Mouse (Mus musculus) heart, postnatal 10 days (tissue): Measurements from ENCODE around the gene Rab3a. TPM values are rescaled to one million over a fixed set of nuclear protein-coding genes. Genes with fewer than 3 reads are reported as not detected.

Source experiments
- DNase-seq, 2 experiments: peaks; one replicate each; pipeline ENCODE4 v3.0.0; 2021
- intact Hi-C: fragments of 180-260 bp; cut with DNase I; formaldehyde crosslinking; loops from one replicate; pipeline ENCODE4 v1.15.1; 2025
- total RNA-seq, 2 experiments: library from RNA; stranded (reverse); gene quantifications; 2 replicates each; pipeline ENCODE4 v1.2.3; 2021

Rab3a gene
- total RNA-seq, 2 experiments from 2014 or later: 37.3 to 38.9 TPM

DNA sequence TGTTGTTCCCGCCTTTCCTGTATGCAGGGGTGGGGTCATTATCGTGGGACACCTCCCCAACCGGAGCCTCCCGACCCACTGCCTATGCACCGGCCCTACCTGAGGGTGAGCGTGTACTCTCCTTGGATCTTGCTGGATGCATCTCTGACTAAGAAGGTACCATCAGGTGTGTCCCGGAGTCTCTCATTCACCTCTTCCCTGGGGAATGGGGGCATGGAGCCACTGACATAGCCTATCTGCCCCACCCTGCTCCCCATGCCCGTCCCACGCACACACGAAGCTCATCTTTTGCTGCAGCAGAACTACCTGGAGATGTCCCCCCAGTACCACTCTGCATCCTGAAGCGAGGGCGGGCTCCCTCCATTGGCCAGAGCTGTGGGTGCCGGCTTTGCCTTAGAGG, 16.3 kb downstream of the Rab3a start:
- intact Hi-C loops: no loop called here
- DNase-seq: no peak

GRCm38 (mm10) chr8:70771217-70771616, 16.7 kb downstream of the Rab3a start:
- no peak for DNase-seq
- intact Hi-C loops: no loop called here

GRCm38 (mm10) chr8:70772075-70772474, 17.6 kb downstream of the Rab3a start:
- intact Hi-C loops: no loop called here
- no peak for DNase-seq

DNA sequence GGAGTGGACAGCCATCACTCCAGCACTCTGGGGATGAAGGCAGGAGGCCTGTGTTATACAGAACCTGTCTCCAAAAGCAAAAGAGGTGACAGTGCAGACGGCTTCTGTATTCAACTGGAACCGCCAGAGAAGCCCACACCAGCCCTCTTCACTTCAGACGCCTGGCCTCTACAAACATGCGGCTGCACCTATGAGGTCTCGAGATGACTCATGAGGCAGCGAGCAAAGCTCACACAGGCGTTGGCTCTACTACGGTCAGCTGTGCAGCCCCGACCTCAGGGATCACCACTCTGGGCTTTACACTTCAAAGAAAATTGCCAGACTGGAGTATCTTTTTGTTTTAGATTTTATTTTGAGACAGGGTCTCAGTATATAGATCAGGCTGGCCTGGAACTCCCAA, 18.4 kb downstream of the Rab3a start:
- intact Hi-C loops: no loop called here

GRCm38 (mm10) chr8:70773410-70773809, 18.9 kb downstream of the Rab3a start:
- no peak for DNase-seq
- intact Hi-C loops: no loop called here

More for the DNA sequence above, 18.4 kb downstream of the Rab3a start:
- DNase-seq: no peak

- DNase-seq: peak; percentile 90 to 93
- intact Hi-C loops: no loop called here
Observed at GRCm38 (mm10) chr8:70773833-70774232, 19.4 kb downstream of the Rab3a start.

- intact Hi-C loops: no loop called here
- DNase-seq: no peak
Observed at GRCm38 (mm10) chr8:70774740-70775139, 20.3 kb downstream of the Rab3a start.

- intact Hi-C loops: no loop called here
- peak in 1 of 2 experiments; percentile 54 for DNase-seq
Observed at GRCm38 (mm10) chr8:70775227-70775626, 20.7 kb downstream of the Rab3a start.

DNA sequence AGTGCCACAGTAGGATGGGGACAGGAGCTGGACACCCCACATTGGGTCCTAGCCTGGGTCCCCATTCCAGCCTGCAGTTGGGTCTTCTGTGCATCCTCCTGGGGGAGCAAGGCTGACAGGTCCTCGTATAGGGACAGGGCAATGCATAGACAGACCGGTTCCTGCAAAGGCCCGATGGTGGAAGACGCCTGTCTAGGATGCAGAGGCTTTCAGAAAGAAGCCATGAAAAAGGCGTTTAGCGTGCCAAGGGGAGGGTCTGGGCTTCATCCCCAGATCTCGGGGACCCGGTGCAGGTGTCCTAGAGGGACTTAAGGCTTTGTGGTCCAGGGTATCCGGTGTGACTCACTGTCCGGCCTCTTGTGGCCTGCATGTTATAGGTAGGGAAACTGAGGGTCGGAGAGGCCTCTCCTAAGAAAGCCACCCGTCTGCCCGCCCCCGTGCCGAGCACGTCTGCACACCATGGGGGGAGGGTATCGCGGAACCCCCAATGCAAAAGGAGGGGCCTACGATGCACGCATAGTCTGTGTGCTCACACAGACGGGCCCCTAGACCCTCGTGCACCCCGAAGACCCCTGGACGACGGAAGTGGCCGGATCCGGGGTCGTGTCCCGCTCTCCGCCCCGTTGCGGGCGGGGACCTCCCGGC, 21.5 kb downstream of the Rab3a start:
- intact Hi-C loops: no loop called here
- no peak for DNase-seq

DNA sequence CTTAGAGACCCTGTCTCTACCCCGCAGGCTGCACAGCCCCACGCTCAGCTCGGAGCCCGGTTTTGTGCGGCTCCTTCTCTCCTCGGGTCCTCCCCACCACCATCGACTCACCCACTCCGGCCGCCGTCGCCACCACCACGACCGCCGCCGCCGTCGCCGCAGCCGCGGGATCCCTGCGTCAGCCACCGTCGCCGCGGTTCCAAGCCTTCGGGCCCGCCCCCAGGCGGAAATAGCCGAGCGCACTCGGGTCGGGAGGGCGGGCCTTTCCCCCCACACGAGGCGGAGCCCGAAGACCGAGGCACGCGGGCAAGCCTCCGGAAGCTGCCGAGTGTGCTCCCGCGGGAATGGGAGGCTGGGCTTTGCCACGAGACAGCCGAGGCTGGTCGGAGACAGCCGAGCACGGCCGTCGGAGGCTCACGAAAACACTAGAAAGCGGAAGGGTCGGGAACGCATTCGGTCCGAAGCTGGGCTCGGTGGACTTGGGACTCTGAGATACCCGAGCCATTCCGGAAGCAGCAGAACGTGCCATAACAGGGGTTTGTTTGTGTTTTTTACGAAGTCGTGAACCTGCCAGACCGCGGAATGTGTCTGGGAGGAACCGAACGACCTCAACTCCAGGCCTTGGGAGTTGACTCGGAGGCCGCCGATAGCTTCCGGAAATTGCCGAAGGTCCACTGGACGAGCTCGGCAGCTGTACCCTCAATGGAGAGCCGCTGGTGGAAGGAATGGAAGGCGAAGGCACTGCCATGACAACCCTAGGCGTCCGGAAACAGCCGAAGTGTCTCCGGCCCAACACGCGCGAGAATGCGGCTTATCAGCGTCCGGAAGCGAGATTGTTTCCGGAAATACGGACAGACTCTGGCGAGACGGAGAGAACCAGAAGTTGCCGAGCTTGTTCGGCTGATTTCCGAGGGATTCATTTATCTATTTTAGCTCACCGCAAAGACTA, 22.3 kb downstream of the Rab3a start, which contains the start of gene Pik3r2:
Gene Pik3r2 (minus strand): TSS at position 218 of the 949 bp plus-strand sequence.
- peak; percentile 98 to 99 for DNase-seq
- intact Hi-C loops: no loop called here

DNA sequence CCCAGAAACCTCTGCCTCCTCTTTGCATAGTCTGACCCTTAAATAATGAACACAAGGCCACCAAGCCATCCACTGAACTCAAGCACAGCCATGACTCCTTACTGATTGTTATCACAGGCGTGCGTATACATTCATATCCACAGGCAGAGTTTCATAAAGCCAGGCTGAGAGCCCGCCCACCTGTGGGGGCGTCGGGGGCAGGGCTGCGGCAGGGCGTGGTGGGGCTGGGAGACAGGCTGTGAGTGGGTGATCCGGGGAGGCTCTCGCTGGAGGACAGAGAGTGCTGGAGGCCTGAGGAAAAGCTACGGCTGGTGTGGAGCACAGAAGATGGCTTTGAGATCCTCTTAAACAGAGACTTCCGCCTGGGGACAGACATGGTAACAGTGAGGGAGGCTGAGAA, 25.6 kb downstream of the Rab3a start:
- intact Hi-C loops: no loop called here
- DNase-seq: no peak

DNA sequence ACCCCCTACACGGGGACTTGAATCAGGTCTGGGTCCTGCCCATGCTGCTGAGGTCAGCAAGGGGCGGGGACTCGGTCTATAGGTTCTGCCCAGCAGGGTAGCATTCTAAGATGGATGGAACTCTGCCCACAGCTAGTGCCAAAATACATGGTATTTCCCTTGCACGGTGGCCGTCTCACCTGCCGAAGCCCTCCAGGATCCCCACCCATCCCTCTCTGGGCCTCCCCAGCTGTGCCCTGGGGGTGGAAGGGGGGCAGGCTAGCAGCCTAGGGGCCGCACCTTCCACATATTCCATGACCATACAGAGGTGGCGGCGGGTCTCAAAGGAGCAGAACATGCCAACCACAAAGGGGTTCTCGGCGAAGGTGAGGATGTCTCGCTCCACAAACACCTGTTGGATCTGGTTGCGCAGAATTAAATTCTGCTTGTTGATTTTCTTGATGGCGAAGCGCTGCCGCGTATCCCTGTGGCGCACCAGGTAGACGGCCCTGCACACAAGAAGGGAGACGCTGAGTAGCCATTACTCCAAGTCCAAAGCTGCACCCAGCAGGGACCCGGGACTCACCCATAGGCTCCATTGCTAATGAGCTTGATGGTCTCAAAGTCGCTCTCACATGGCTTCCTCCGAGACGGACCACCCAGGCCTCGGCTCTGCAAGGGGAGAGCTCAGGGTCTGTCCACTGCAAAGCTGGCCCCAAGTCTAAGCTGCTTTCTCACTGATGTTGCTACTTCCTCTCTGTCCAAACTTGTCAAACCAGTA, 32.0 kb downstream of the Rab3a start:
- no peak for DNase-seq
- intact Hi-C loops: no loop called here

GRCm38 (mm10) chr8:70787051-70787445, 32.6 kb downstream of the Rab3a start:
- DNase-seq: no peak
- intact Hi-C loops: no loop called here

DNA sequence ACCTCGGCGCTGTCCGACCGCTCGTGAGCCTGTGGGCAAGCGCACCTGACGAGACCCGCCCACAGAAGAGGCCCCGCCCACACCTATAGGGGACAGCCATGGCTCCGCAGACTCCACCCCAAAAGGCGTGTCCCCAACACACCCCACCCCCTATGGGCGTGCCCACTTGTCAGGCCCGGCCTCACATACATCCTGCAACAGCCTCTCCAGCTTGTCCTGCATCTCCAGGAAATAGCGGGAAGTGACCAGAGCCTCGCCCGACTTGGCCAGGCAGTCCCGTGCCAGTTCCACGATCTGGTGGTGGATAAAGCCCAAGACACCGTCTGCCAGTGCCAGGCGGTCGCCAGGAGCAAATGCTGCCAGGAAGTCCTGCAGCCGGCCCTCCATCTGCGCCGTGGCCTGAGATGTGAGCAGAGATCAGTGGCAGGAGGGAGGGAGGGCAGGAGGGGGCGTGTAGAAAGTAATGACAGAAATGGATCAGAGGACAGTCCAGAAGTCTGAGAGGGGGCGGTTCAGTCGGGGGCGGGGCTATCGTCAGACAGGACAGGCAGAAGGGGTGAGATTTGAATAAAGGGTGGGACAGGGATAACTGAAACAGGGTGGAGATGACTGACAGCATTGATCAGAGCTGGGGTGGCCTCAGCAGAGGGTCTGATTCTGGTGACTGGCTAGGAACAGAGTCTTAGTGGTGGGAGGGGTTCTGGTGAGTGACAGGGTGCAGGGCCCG, 33.6 kb downstream of the Rab3a start:
- intact Hi-C loops: no loop called here
- no peak for DNase-seq

DNA sequence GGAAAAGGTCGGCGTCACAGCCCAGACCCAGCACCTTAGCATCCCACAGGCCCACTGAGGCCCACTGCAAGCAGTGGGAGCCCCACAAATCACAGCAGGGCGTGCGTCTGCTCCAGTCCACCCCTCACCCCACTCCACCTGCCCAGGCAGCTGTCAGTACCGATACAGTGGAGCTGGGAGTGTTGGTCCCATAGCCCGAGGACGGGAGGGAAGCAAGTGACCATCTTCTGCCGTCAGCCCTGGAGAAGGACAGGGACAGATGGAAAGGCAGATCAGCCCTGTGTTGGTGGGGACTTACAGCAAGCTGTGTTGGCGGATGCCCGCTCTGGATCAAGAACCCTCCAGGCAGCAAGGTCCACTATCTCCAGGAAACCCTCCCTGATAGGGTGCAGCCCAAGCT, 34.6 kb downstream of the Rab3a start:
- intact Hi-C loops: no loop called here
- DNase-seq: no peak

DNA sequence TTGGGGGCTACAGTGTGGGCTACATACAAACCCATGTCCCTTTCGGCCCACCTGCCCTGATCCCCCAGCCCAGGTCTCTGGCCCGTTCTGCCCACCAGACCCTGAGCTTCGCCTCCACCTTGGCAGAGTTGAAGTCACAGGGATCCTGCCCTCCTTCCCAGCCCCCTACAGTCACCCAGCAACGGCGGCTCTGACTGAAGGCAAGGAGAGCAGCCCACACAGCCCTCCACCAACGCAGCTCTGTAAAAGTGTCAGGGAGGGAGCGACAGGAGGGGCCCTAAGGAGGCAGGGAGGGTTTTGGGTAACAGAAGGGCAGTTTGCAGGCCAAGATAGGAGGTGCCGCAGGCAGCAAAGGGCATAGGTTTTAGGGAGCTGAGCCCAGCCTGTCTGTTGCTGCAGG, 36.4 kb downstream of the Rab3a start:
- no peak for DNase-seq
- intact Hi-C loops: no loop called here

- intact Hi-C loops: no loop called here
- no peak for DNase-seq
Observed at GRCm38 (mm10) chr8:70791294-70791701, 36.8 kb downstream of the Rab3a start.

GRCm38 (mm10) chr8:70791975-70792691, 37.7 kb downstream of the Rab3a start:
- peak; percentile 97 for DNase-seq
- intact Hi-C loops: no loop called here

DNA sequence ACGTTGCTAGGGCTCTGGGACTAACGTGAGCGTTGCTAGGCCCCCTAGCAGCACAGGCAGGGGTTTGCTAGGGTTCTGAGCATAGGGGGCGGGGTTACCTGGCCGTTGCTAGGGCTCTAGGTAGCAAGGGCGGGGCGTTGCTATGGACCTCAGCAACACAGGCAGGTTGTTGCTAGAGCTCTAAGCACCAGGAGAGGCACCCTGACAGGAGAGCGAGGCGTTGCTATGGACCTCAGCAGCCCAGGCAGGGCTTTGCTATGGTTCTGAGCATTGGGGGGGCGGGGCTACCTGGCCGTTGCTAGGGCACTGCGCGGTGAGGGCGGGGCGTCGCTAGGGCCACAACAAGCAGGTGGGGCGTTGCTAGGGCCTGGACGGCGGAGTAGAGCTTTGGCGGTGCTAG, 38.2 kb downstream of the Rab3a start:
- intact Hi-C loops: no loop called here
- DNase-seq: no peak

DNA sequence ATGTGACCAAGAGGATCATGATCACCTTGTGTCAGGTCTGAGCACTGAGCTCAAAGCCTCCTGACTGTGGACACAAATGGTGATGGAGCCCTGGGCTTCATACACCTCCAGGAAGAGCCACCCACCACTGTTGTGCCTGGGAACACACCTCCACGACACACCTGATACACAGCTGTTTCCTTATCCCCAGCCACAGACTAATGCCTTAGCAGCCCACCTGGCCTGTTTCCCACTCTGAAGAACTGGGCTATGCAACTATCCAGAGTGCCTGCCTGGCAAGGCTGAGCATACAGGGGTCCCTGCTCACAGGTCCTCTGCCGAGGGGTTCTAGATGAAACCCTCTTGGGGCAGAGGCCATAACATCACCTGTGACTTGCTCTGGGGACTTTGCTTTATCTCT, 39.7 kb downstream of the Rab3a start:
- DNase-seq: no peak
- intact Hi-C loops: no loop called here
